Mouse (Mus musculus): ENCODE data around the gene Malrd1. TPM values are rescaled to one million over a fixed set of nuclear protein-coding genes. Genes with fewer than 3 reads are reported as not detected.

Malrd1 gene
- polyA plus RNA-seq, 1 experiment: 0.12 TPM

DNA sequence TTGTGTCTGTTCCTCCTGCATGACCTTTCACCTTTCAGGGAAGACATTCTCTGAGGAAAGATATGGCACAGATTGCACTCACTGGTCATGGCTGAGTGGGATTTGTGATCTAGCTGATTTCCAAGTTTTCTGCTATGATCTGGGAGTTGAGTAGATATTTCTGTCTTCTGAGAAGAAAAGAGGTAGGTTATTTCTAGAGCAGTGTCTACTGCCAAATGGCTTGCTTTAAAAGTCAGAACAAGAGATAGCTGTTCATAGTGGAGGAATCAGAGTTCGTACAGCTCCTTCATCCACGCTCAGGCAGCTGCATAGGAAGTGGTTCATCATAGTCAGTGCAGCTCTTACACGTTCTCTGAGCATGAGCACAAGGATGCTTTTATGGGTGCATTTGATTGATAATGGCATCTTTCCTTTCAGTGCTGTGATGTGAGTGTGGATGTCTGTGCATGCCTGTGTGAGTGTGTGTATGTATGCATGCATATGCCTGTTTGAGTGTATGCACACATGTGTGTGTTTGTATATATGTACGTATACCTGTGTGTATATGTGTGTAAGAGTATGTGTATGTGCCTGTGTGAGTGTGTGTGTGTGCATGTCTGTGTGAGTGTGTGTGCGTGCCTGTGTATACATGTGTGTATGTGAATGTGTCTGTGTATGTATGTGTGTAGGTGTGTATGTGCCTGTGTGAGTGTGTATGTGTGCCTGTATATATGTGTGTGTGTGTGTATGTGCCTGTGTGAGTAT is 637.1 kb downstream of the Malrd1 start:
- no peak overlapping the region for H3K27ac ChIP-seq (ENCODE audit: control insufficient read depth, insufficient read depth, low read depth, low read length)
- H3K4me1 ChIP-seq (ENCODE audit: control insufficient read depth, insufficient read depth, low read length): no peaks in the 10 kb centered on the region
- no peak for TF ChIP-seq CTCF (IDR thresholded peaks at IDR 0.05; ENCODE audit: control insufficient read depth, insufficient read depth, insufficient replicate concordance, low read depth, low read length)
- TF ChIP-seq POLR2A (IDR thresholded peaks at IDR 0.05; ENCODE audit: control insufficient read depth, low read depth, low read length): no peak
- H3K36me3 ChIP-seq (ENCODE audit: control insufficient read depth, insufficient read depth, low read length): no peaks in the 10 kb centered on the region
- no peaks in the 10 kb centered on the region for H3K27me3 ChIP-seq (ENCODE audit: control insufficient read depth, insufficient read depth, low read length)
- no peak overlapping the region for H3K4me3 ChIP-seq (ENCODE audit: control insufficient read depth, low read depth, low read length)

GRCm38 (mm10) chr2:16168611-16169010 is 642.3 kb downstream of the Malrd1 start:
- H3K36me3 ChIP-seq (ENCODE audit: control insufficient read depth, insufficient read depth, low read length): no peaks in the 10 kb centered on the region
- TF ChIP-seq CTCF (IDR thresholded peaks at IDR 0.05; ENCODE audit: control insufficient read depth, insufficient read depth, insufficient replicate concordance, low read depth, low read length): no peak
- no peak for TF ChIP-seq POLR2A (IDR thresholded peaks at IDR 0.05; ENCODE audit: control insufficient read depth, low read depth, low read length)
- no peak overlapping the region for H3K4me3 ChIP-seq (ENCODE audit: control insufficient read depth, low read depth, low read length)
- H3K27me3 ChIP-seq (ENCODE audit: control insufficient read depth, insufficient read depth, low read length): no peaks in the 10 kb centered on the region
- no peaks in the 10 kb centered on the region for H3K4me1 ChIP-seq (ENCODE audit: control insufficient read depth, insufficient read depth, low read length)
- no peak overlapping the region for H3K27ac ChIP-seq (ENCODE audit: control insufficient read depth, insufficient read depth, low read depth, low read length)

GRCm38 (mm10) chr2:16172086-16172485 is 645.8 kb downstream of the Malrd1 start:
- Histone ChIP-seq H3K4me1 (ENCODE audit: control insufficient read depth, insufficient read depth, low read length) (no peaks in the 10 kb centered on the region), H3K4me3 (ENCODE audit: control insufficient read depth, low read depth, low read length) (no peak overlapping the region), H3K36me3 (ENCODE audit: control insufficient read depth, insufficient read depth, low read length) (no peaks in the 10 kb centered on the region), H3K27me3 (ENCODE audit: control insufficient read depth, insufficient read depth, low read length) (no peaks in the 10 kb centered on the region), H3K27ac (ENCODE audit: control insufficient read depth, insufficient read depth, low read depth, low read length) (no peak overlapping the region)
- TF ChIP-seq CTCF (IDR thresholded peaks at IDR 0.05; ENCODE audit: control insufficient read depth, insufficient read depth, insufficient replicate concordance, low read depth, low read length) (no peak), POLR2A (IDR thresholded peaks at IDR 0.05; ENCODE audit: control insufficient read depth, low read depth, low read length) (no peak)

DNA sequence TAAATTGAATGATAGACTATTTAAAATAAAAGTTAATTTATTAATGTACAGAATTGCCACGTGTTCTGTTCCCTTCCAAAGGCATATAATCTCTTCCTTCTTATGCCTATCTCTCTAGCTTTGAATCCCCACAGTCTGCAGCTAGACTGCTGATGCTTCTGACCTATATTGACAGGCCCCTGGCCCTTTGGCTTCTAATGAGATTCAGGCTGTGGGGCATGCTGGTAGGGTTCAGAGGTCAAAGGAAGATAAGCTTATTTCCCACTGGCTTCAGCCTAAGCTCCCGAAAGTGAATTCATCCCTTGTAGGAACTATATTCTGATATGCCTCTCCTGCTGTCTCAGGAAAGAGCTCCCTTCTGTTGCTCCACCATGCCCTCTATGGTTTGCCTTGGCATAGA is 647.1 kb downstream of the Malrd1 start:
- H3K27me3 ChIP-seq (ENCODE audit: control insufficient read depth, insufficient read depth, low read length): no peaks in the 10 kb centered on the region
- H3K4me1 ChIP-seq (ENCODE audit: control insufficient read depth, insufficient read depth, low read length): no peaks in the 10 kb centered on the region
- no peak overlapping the region for H3K4me3 ChIP-seq (ENCODE audit: control insufficient read depth, low read depth, low read length)
- no peak overlapping the region for H3K27ac ChIP-seq (ENCODE audit: control insufficient read depth, insufficient read depth, low read depth, low read length)
- no peak for TF ChIP-seq POLR2A (IDR thresholded peaks at IDR 0.05; ENCODE audit: control insufficient read depth, low read depth, low read length)
- no peak for TF ChIP-seq CTCF (IDR thresholded peaks at IDR 0.05; ENCODE audit: control insufficient read depth, insufficient read depth, insufficient replicate concordance, low read depth, low read length)
- no peaks in the 10 kb centered on the region for H3K36me3 ChIP-seq (ENCODE audit: control insufficient read depth, insufficient read depth, low read length)

GRCm38 (mm10) chr2:16182140-16182539 is 655.9 kb downstream of the Malrd1 start:
- Histone ChIP-seq H3K4me1 (ENCODE audit: control insufficient read depth, insufficient read depth, low read length) (no peaks in the 10 kb centered on the region), H3K27me3 (ENCODE audit: control insufficient read depth, insufficient read depth, low read length) (no peaks in the 10 kb centered on the region), H3K36me3 (ENCODE audit: control insufficient read depth, insufficient read depth, low read length) (no peaks in the 10 kb centered on the region), H3K4me3 (ENCODE audit: control insufficient read depth, low read depth, low read length) (no peak overlapping the region), H3K27ac (ENCODE audit: control insufficient read depth, insufficient read depth, low read depth, low read length) (no peak overlapping the region)
- TF ChIP-seq POLR2A (IDR thresholded peaks at IDR 0.05; ENCODE audit: control insufficient read depth, low read depth, low read length) (no peak), CTCF (IDR thresholded peaks at IDR 0.05; ENCODE audit: control insufficient read depth, insufficient read depth, insufficient replicate concordance, low read depth, low read length) (no peak)

DNA sequence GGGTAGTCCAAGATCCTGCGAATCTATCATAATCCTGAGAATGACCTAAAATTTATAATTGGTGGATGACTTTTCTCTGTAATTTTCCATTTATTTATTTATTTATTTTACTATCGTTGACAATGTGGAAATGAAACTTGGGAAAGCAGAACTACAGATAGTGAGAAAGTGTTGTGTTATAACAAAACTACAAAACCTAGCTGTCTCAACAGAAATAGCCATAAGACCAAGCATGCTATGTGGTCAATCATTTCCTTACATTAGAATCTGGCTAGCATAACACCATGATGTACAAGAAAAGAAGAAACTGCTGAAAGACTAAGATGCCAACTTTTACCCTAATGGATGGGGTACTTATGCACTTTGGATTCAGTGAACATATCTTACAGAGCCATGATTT is 656.9 kb downstream of the Malrd1 start:
- Histone ChIP-seq H3K27me3 (ENCODE audit: control insufficient read depth, insufficient read depth, low read length) (no peaks in the 10 kb centered on the region), H3K4me3 (ENCODE audit: control insufficient read depth, low read depth, low read length) (no peak overlapping the region), H3K36me3 (ENCODE audit: control insufficient read depth, insufficient read depth, low read length) (no peaks in the 10 kb centered on the region), H3K4me1 (ENCODE audit: control insufficient read depth, insufficient read depth, low read length) (no peaks in the 10 kb centered on the region), H3K27ac (ENCODE audit: control insufficient read depth, insufficient read depth, low read depth, low read length) (no peak overlapping the region)
- TF ChIP-seq CTCF (IDR thresholded peaks at IDR 0.05; ENCODE audit: control insufficient read depth, insufficient read depth, insufficient replicate concordance, low read depth, low read length) (no peak), POLR2A (IDR thresholded peaks at IDR 0.05; ENCODE audit: control insufficient read depth, low read depth, low read length) (no peak)

DNA sequence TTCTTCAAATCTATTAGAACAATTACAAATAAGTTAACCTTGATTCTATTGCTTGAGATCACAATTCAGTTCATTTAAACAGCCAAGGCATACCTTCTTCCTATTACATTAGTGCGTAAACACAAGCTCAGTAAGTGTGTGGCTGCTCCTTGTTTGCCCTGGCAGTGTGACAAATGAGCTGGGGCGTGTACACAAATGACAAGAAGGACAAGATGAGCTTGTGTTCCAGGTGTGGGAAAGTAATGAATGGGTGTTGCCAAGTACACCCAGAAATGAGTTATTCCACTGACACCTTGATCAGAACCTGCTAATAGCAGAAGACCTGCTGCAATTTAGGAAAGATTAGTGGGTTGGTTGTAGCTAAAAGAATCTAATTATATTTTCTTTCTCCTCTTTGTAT is 683.7 kb downstream of the Malrd1 start:
- H3K36me3 ChIP-seq (ENCODE audit: control insufficient read depth, insufficient read depth, low read length): no peaks in the 10 kb centered on the region
- no peaks in the 10 kb centered on the region for H3K4me1 ChIP-seq (ENCODE audit: control insufficient read depth, insufficient read depth, low read length)
- H3K27me3 ChIP-seq (ENCODE audit: control insufficient read depth, insufficient read depth, low read length): no peaks in the 10 kb centered on the region
- H3K4me3 ChIP-seq (ENCODE audit: control insufficient read depth, low read depth, low read length): no peak overlapping the region
- H3K27ac ChIP-seq (ENCODE audit: control insufficient read depth, insufficient read depth, low read depth, low read length): no peak overlapping the region
- TF ChIP-seq POLR2A (IDR thresholded peaks at IDR 0.05; ENCODE audit: control insufficient read depth, low read depth, low read length) (no peak), CTCF (IDR thresholded peaks at IDR 0.05; ENCODE audit: control insufficient read depth, insufficient read depth, insufficient replicate concordance, low read depth, low read length) (no peak)

Measured in testis, adult 2 months (tissue).